Mouse (Mus musculus) CD4-positive, CD25-positive, alpha-beta regulatory T cell, adult 2 months (primary cell): ENCODE results near the gene Foxc2.

Experiments
- DNase-seq: peaks from one replicate; pipeline ENCODE4 v3.0.0-alpha.2; 2012; ENCODE audit warnings: low read depth, low spot score

The Foxc2 gene

GRCm38 (mm10) chr8:121086004-121086900, 29.7 kb upstream of the Foxc2 start:
- no peak for DNase-seq

GRCm38 (mm10) chr8:121088281-121088680, 27.7 kb upstream of the Foxc2 start:
- DNase-seq = no peak

GRCm38 (mm10) chr8:121088871-121089630, 26.9 kb upstream of the Foxc2 start:
- DNase-seq = no peak

GRCm38 (mm10) chr8:121089631-121090380, 26.2 kb upstream of the Foxc2 start:
- DNase-seq = no peak

GRCm38 (mm10) chr8:121090716-121091115, 25.3 kb upstream of the Foxc2 start:
- DNase-seq = no peak

GRCm38 (mm10) chr8:121092141-121092540, 23.8 kb upstream of the Foxc2 start:
- DNase-seq = no peak

GRCm38 (mm10) chr8:121092627-121093026, 23.3 kb upstream of the Foxc2 start:
- peak; percentile 83 for DNase-seq

GRCm38 (mm10) chr8:121093496-121093895, 22.5 kb upstream of the Foxc2 start:
- no peak for DNase-seq

GRCm38 (mm10) chr8:121104049-121104818, 11.7 kb upstream of the Foxc2 start:
- peak; percentile 84 for DNase-seq

- peak; percentile 99 for DNase-seq
Observed at GRCm38 (mm10) chr8:121107668-121108656, 8.0 kb upstream of the Foxc2 start, which contains the start of gene Mthfsd. TSS of gene Mthfsd (minus strand) at chr8:121108392.

- no peak for DNase-seq
Observed at GRCm38 (mm10) chr8:121108657-121109056, 7.3 kb upstream of the Foxc2 start.

GRCm38 (mm10) chr8:121111145-121111907, 4.6 kb upstream of the Foxc2 start:
- DNase-seq = no peak

- peak; percentile 96 for DNase-seq
Observed at GRCm38 (mm10) chr8:121113261-121113660, 2.7 kb upstream of the Foxc2 start.

- no peak for DNase-seq
Observed at GRCm38 (mm10) chr8:121115136-121115535, 835 bp upstream of the Foxc2 start.

GRCm38 (mm10) chr8:121116591-121117185, 717 bp downstream of the Foxc2 start:
- DNase-seq = peak; percentile 51

GRCm38 (mm10) chr8:121117186-121117651, 1.2 kb downstream of the Foxc2 start:
- peak; percentile 37 for DNase-seq

- no peak for DNase-seq
Observed at GRCm38 (mm10) chr8:121117906-121118305, 1.9 kb downstream of the Foxc2 start.

GRCm38 (mm10) chr8:121118634-121119420, 2.9 kb downstream of the Foxc2 start:
- DNase-seq = no peak
